Mouse (Mus musculus): ENCODE data around the gene Pim3.

GRCm38 (mm10) chr15:88870418-88871185 is 8.6 kb downstream of the Pim3 start:
- TF ChIP-seq CTCF (IDR thresholded peaks at IDR 0.05; ENCODE audit: insufficient read depth, low read length) (no peak), POLR2A (IDR thresholded peaks at IDR 0.05; ENCODE audit: borderline replicate concordance, extremely low read depth, low read depth, low read length) (no peak)

Measured in lung, adult 2 months (tissue).